Mouse (Mus musculus): ENCODE results near the gene Mgat3.

DNA sequence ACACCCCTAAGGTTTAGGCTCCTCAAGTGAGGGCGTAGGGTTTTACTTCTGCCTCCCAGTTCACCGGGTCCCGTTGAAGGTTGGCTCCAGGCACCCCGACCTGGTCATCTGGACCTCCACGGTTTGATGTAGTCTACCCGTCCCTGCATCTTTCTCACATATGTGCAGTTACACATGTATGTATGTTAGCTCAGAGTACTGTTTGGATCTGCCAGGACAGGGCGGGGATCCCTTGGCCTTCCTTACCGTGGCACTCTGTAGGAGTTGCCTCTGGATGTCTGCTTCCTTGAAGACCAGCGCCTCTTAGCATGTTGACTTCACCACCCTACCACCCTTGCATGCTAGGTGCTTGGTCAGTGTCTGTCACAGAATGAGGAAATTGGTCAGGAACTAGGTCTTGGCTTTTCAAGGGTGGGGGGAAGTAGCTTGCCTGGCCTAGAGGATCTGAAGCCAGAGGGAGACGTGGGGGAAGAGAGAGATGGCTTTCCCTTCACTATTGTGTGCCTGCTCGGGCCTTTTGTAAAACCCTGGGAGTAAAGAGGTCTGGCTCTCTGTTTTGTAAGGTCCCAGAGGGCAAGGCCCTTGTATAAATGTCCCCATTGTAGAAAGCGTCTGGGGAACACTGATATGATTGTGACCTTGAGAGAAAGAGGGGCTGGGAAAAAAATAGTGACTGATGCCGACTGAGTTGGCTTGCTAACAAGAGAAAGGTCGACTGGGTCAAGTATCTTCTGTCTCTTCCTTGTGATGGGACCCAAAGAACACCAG, 39.7 kb upstream of the Mgat3 start:
- no peak for TF ChIP-seq POLR2A (IDR thresholded peaks at IDR 0.05; ENCODE audit: extremely low read depth, insufficient read depth, low read length)
- no peak for TF ChIP-seq CTCF (IDR thresholded peaks at IDR 0.05; ENCODE audit: extremely low read depth, insufficient read depth, low read length)

All from cortical plate, adult 2 months (tissue).